Mouse (Mus musculus) left cerebral cortex, adult 8-10 months (tissue): ENCODE data around the gene 4930516K23Rik. TPM values are rescaled to one million over a fixed set of nuclear protein-coding genes. Genes with fewer than 3 reads are reported as not detected.

Experiments
- DNase-seq, 2 experiments: peaks; one replicate each; pipeline ENCODE4 v3.0.0; 2022; ENCODE audit warnings: low spot score in 2 of 2
- total RNA-seq, 4 experiments: library from RNA; stranded (reverse); gene quantifications; 2 replicates each; pipeline ENCODE4 v1.2.4; 2022

4930516K23Rik gene
- not detected for total RNA-seq

- DNase-seq, result no peak
These were observed at the start of gene 4930516K23Rik for GRCm38 (mm10) chr7:104061345-104061744. TSS of gene 4930516K23Rik (minus strand) at chr7:104061445.

GRCm38 (mm10) chr7:104104757-104104972, 43.4 kb upstream of the 4930516K23Rik start, which contains the start of gene Olfr646:
TSS of gene Olfr646 (plus strand) at chr7:104104873.
- DNase-seq, result no peak

- DNase-seq, result no peak
These were observed 42.9 kb upstream of the 4930516K23Rik start for GRCm38 (mm10) chr7:104103913-104104756.

GRCm38 (mm10) chr7:104085365-104085764, 24.1 kb upstream of the 4930516K23Rik start, which contains the start of gene Olfr645:
TSS of gene Olfr645 (minus strand) at chr7:104085465.
- DNase-seq, result no peak

- no peak for DNase-seq
These were observed 10.5 kb upstream of the 4930516K23Rik start, which contains the start of gene Olfr644 for GRCm38 (mm10) chr7:104071769-104072168. TSS of gene Olfr644 (minus strand) at chr7:104071869.

GRCm38 (mm10) chr7:104059215-104059614, 2.0 kb downstream of the 4930516K23Rik start:
- no peak for DNase-seq

- DNase-seq, result no peak
These were observed 8.7 kb downstream of the 4930516K23Rik start, which contains the start of gene Olfr642 for GRCm38 (mm10) chr7:104052566-104052965. TSS of gene Olfr642 (minus strand) at chr7:104052666.

GRCm38 (mm10) chr7:104050745-104051144, 10.5 kb downstream of the 4930516K23Rik start:
- DNase-seq, result no peak

GRCm38 (mm10) chr7:104035145-104035544, 26.1 kb downstream of the 4930516K23Rik start, which contains the start of gene Olfr641:
TSS of gene Olfr641 (plus strand) at chr7:104035445.
- DNase-seq, result no peak

- no peak for DNase-seq
These were observed 34.3 kb downstream of the 4930516K23Rik start for GRCm38 (mm10) chr7:104026978-104027377.

- no peak for DNase-seq
These were observed 35.8 kb downstream of the 4930516K23Rik start, which contains the start of gene Olfr640 for GRCm38 (mm10) chr7:104025473-104025872. TSS of gene Olfr640 (minus strand) at chr7:104025573.

- DNase-seq, result no peak
These were observed 39.6 kb downstream of the 4930516K23Rik start for GRCm38 (mm10) chr7:104021651-104022050.

- no peak for DNase-seq
These were observed 42.3 kb downstream of the 4930516K23Rik start for GRCm38 (mm10) chr7:104018953-104019352.

- DNase-seq, result no peak
These were observed 44.0 kb downstream of the 4930516K23Rik start, which contains the start of gene Olfr639 for GRCm38 (mm10) chr7:104017203-104017602. TSS of gene Olfr639 (minus strand) at chr7:104017303.

Other genes with a start within 250 kb of the 4930516K23Rik start
- gene Hbb-bt, start 247.4 kb downstream of the 4930516K23Rik start, total RNA-seq, result 10 to 100 TPM; 16.8 to 31.9 (median 25.7) TPM
- 100 to 1,000 TPM; 204 to 381 (median 262) TPM for gene Hbb-bs, start 233.3 kb downstream of the 4930516K23Rik start, total RNA-seq
- not detected for gene Hbb-bh2, start 220.9 kb downstream of the 4930516K23Rik start, total RNA-seq
- not detected for gene Hbb-bh1, start 218.3 kb downstream of the 4930516K23Rik start, total RNA-seq
- gene Hbb-y, start 208.2 kb downstream of the 4930516K23Rik start, total RNA-seq, result under 1 TPM in 1 of 4 experiments, not detected in 3; 0.57 TPM
- gene Olfr66, start 175.2 kb downstream of the 4930516K23Rik start, total RNA-seq, result not detected
- not detected for gene Olfr64, start 167.0 kb downstream of the 4930516K23Rik start, total RNA-seq
- gene Olfr65, start 158.0 kb downstream of the 4930516K23Rik start, total RNA-seq, result not detected
- not detected for gene Olfr631, start 132.6 kb downstream of the 4930516K23Rik start, total RNA-seq
- gene Olfr632, start 127.1 kb downstream of the 4930516K23Rik start, total RNA-seq, result not detected
- not detected for gene Olfr633, start 117.0 kb downstream of the 4930516K23Rik start, total RNA-seq
- under 1 TPM in 3 of 4 experiments, not detected in 1; 0.05 to 0.08 (median 0.07) TPM for gene Olfr635, start 90.3 kb downstream of the 4930516K23Rik start, total RNA-seq
- not detected for gene Olfr638, start 62.7 kb downstream of the 4930516K23Rik start, total RNA-seq
- gene Olfr639, start 44.1 kb downstream of the 4930516K23Rik start, total RNA-seq, result under 1 TPM; 0.11 to 0.19 (median 0.14) TPM
- gene Olfr640, start 35.9 kb downstream of the 4930516K23Rik start, total RNA-seq, result not detected
- gene Olfr641, start 26.0 kb downstream of the 4930516K23Rik start, total RNA-seq, result not detected
- gene Olfr642, start 8.8 kb downstream of the 4930516K23Rik start, total RNA-seq, result not detected
- gene Olfr644, start 10.4 kb upstream of the 4930516K23Rik start, total RNA-seq, result not detected
- not detected for gene Olfr645, start 24.0 kb upstream of the 4930516K23Rik start, total RNA-seq
- gene Olfr646, start 43.4 kb upstream of the 4930516K23Rik start, total RNA-seq, result not detected
- not detected for gene Ubqln5, start 68.4 kb upstream of the 4930516K23Rik start, total RNA-seq
- not detected for gene Olfr643, start 76.0 kb upstream of the 4930516K23Rik start, total RNA-seq
- not detected for gene Ubqln3, start 81.8 kb upstream of the 4930516K23Rik start, total RNA-seq
- not detected for gene Ubqlnl, start 89.1 kb upstream of the 4930516K23Rik start, total RNA-seq
- not detected for gene Olfm5, start 103.4 kb upstream of the 4930516K23Rik start, total RNA-seq
- under 1 TPM in 3 of 4 experiments, not detected in 1; 0.25 to 0.46 (median 0.28) TPM for gene Olfr648, start 121.9 kb upstream of the 4930516K23Rik start, total RNA-seq
- not detected for gene Olfr649, start 134.5 kb upstream of the 4930516K23Rik start, total RNA-seq
- gene Trim6, start 157.3 kb upstream of the 4930516K23Rik start, total RNA-seq, result under 1 TPM in 2 of 4 experiments, not detected in 2; 0.25 to 0.46 TPM
- 1 to 10 TPM; 1.3 to 2.8 (median 1.9) TPM for gene Trim34a, start 183.0 kb upstream of the 4930516K23Rik start, total RNA-seq
- gene Trim5, start 226.6 kb upstream of the 4930516K23Rik start, total RNA-seq, result 1 to 10 TPM in 1 of 4 experiments, under 1 TPM in 3; 0.33 to 1.1 (median 0.83) TPM